Mouse (Mus musculus) MEL (cell line): ENCODE results near the gene Atp2c1. TPM values are rescaled to one million over a fixed set of nuclear protein-coding genes. Genes with fewer than 3 reads are reported as not detected.

Experiments
- DNase-seq: peaks from one replicate; pipeline ENCODE4 v3.0.0; 2011; ENCODE audit warnings: low read depth, low spot score
- H3K27ac ChIP-seq: 2 replicates; pipeline ENCODE4 v1.5.1; 2012; ENCODE audit warnings: low read depth, mild to moderate bottlenecking, control low read depth, low read length, moderate library complexity; ENCODE audit not compliant: control insufficient read depth
- H3K27me3 ChIP-seq, 2 experiments: fragments of 150-350 bp in 1 of 2; sonication (generic) in 1 of 2; 2 replicates each; pipeline ENCODE4 v1.6.1; 2012; ENCODE audit warnings: low read length in 2 of 2, mild to moderate bottlenecking in 2 of 2, improper control_type of control experiment in 1 of 2, moderate library complexity in 1 of 2; ENCODE audit not compliant: insufficient read depth in 2 of 2, control insufficient read depth in 1 of 2
- H3K36me3 ChIP-seq, 2 experiments: 2 replicates each; pipeline ENCODE4 v1.6.1; 2012 to 2014; ENCODE audit warnings: low read length in 2 of 2, improper control_type of control experiment in 1 of 2, inconsistent platforms in 1 of 2, mild to moderate bottlenecking in 1 of 2; ENCODE audit not compliant: insufficient read depth in 2 of 2, control insufficient read depth in 1 of 2
- H3K4me1 ChIP-seq, 2 experiments: fragments of 150-350 bp in 1 of 2; sonication (generic) in 1 of 2; 2 replicates each; pipeline ENCODE4 v1.6.1; 2012; ENCODE audit warnings: low read length in 2 of 2, improper control_type of control experiment in 1 of 2, mild to moderate bottlenecking in 1 of 2; ENCODE audit not compliant: insufficient read depth in 2 of 2, control insufficient read depth in 1 of 2
- H3K4me3 ChIP-seq, 2 experiments: fragments of 150-350 bp in 1 of 2; sonication (generic) in 1 of 2; 2 replicates each; pipeline ENCODE4 v1.5.1; 2012; ENCODE audit warnings: low read depth in 2 of 2, low read length in 2 of 2, mild to moderate bottlenecking in 2 of 2, moderate library complexity in 2 of 2, control low read depth in 1 of 2, improper control_type of control experiment in 1 of 2; ENCODE audit not compliant: control insufficient read depth in 1 of 2, insufficient read depth in 1 of 2
- H3K79me2 ChIP-seq: 2 replicates; pipeline ENCODE4 v1.6.1; 2012; ENCODE audit warnings: mild to moderate bottlenecking, low read length, moderate library complexity; ENCODE audit not compliant: control insufficient read depth, poor library complexity, insufficient read depth
- H3K9ac ChIP-seq: 2 replicates; pipeline ENCODE4 v1.6.1; 2012; ENCODE audit warnings: low read depth, mild to moderate bottlenecking, control low read depth, low read length, moderate library complexity; ENCODE audit not compliant: control insufficient read depth, poor library complexity, severe bottlenecking
- H3K9me3 ChIP-seq: fragments of 150-350 bp; sonication (generic); replicated peaks from 2 replicates; pipeline ENCODE4 v1.6.1; 2012; ENCODE audit warnings: mild to moderate bottlenecking, low read length, improper control_type of control experiment, moderate library complexity; ENCODE audit not compliant: insufficient read depth
- CTCF ChIP-seq, 3 experiments: IDR thresholded peaks in 2 of 3; conservative IDR thresholded peaks in 1 of 3; 2 replicates each; pipeline ENCODE4 v1.5.1; 2011 to 2012; ENCODE audit warnings: low read length in 3 of 3, low read depth in 2 of 3, mild to moderate bottlenecking in 2 of 3, improper control_type of control experiment in 1 of 3, inconsistent platforms in 1 of 3, mixed read lengths in 1 of 3, moderate library complexity in 1 of 3; ENCODE audit not compliant: control insufficient read depth in 1 of 3, insufficient read depth in 1 of 3, poor library complexity in 1 of 3, severe bottlenecking in 1 of 3
- ELF1 ChIP-seq: IDR thresholded peaks from 2 replicates; pipeline ENCODE4 v1.6.1; 2014; ENCODE audit warnings: low read depth, mild to moderate bottlenecking, inconsistent platforms, low read length, improper control_type of control experiment, moderate library complexity
- EP300 ChIP-seq, 2 experiments: IDR thresholded peaks; 2 replicates each; pipeline ENCODE4 v1.6.1; 2011; ENCODE audit warnings: improper control_type of control experiment in 2 of 2, low read length in 2 of 2, low read depth in 1 of 2, mild to moderate bottlenecking in 1 of 2
- ETS1 ChIP-seq: IDR thresholded peaks from 2 replicates; pipeline ENCODE4 v1.6.1; 2012; ENCODE audit warnings: low read depth, mild to moderate bottlenecking, inconsistent platforms, low read length, improper control_type of control experiment, moderate library complexity
- GATA1 ChIP-seq: IDR thresholded peaks from 2 replicates; pipeline ENCODE4 v1.6.1; 2011; ENCODE audit warnings: low read depth, low read length, improper control_type of control experiment
- HCFC1 ChIP-seq: IDR thresholded peaks from 2 replicates; pipeline ENCODE4 v1.6.1; 2012; ENCODE audit warnings: low read depth, mild to moderate bottlenecking, inconsistent platforms, low read length, improper control_type of control experiment, moderate library complexity
- JUND ChIP-seq: IDR thresholded peaks from 2 replicates; pipeline ENCODE4 v1.6.1; 2011; ENCODE audit warnings: low read depth, mild to moderate bottlenecking, improper control_type of control experiment, low read length
- KAT2A ChIP-seq: conservative IDR thresholded peaks from 2 replicates; pipeline ENCODE4 v1.6.1; 2012; ENCODE audit warnings: low read depth, low read length, improper control_type of control experiment, inconsistent platforms
- MEF2A ChIP-seq: IDR thresholded peaks from 2 replicates; pipeline ENCODE4 v1.6.1; 2014; ENCODE audit warnings: low read depth, mild to moderate bottlenecking, inconsistent platforms, low read length, improper control_type of control experiment; ENCODE audit not compliant: poor library complexity, insufficient replicate concordance, severe bottlenecking; ENCODE audit errors: extremely low read depth
- MYB ChIP-seq: IDR thresholded peaks from 2 replicates; pipeline ENCODE4 v1.6.1; 2011; ENCODE audit warnings: mild to moderate bottlenecking, low read depth, low read length, improper control_type of control experiment
- NELFE ChIP-seq: IDR thresholded peaks from 2 replicates; pipeline ENCODE4 v1.6.1; 2011; ENCODE audit warnings: low read depth, low read length, improper control_type of control experiment
- SIN3A ChIP-seq: IDR thresholded peaks from 2 replicates; pipeline ENCODE4 v1.6.1; 2012; ENCODE audit warnings: low read length, improper control_type of control experiment, inconsistent platforms
- TCF12 ChIP-seq: IDR thresholded peaks from 2 replicates; pipeline ENCODE4 v1.6.1; 2014; ENCODE audit warnings: low read depth, mild to moderate bottlenecking, inconsistent platforms, low read length, improper control_type of control experiment, moderate library complexity
- ZMIZ1 ChIP-seq: IDR thresholded peaks from 2 replicates; pipeline ENCODE4 v1.6.1; 2012; ENCODE audit warnings: low read depth, mild to moderate bottlenecking, inconsistent platforms, low read length, improper control_type of control experiment, moderate library complexity
- polyA plus RNA-seq, 2 experiments: library from polyadenylated mRNA; stranded (reverse) in 1 of 2; unstranded in 1 of 2; fragments of >175 nt in 1 of 2; fragments of >200 nt in 1 of 2; gene quantifications; 2 replicates each; pipeline versions ENCODE4 v1.2.1 to v1.2.4; 2012; ENCODE audit warnings: low replicate concordance in 2 of 2, low read depth in 1 of 2; ENCODE audit not compliant: insufficient read length in 2 of 2, insufficient read depth in 1 of 2, missing spikeins in 1 of 2
- total RNA-seq: library from RNA; depleted of rRNA; stranded (reverse); fragments of 300-350 nt; gene quantifications from 2 replicates; pipeline ENCODE4 v1.2.3, GENCODE M21; 2012

Atp2c1 gene
- total and polyA plus RNA-seq, 3 experiments = 32.7 to 33.6 TPM; not detected in 1

GRCm38 (mm10) chr9:105549096-105549495 lies 22.0 kb upstream of the Atp2c1 start:
- no peaks in the 10 kb centered on the region for H3K27me3 ChIP-seq
- TF ChIP-seq NELFE = no peak
- no peak for TF ChIP-seq MEF2A
- TF ChIP-seq EP300 (IDR thresholded peaks at IDR 0.05; ENCODE audit: low read depth in 1 of 2, low read length in 2 of 2) = no peak
- no peak for TF ChIP-seq ETS1
- TF ChIP-seq CTCF (IDR thresholded peaks at IDR 0.05 in 2 of 3, conservative IDR thresholded peaks at IDR 0.05 in 1 of 3; ENCODE audit: control insufficient read depth in 1 of 3, insufficient read depth in 1 of 3, low read depth in 2 of 3, low read length in 3 of 3, poor library complexity in 1 of 3, severe bottlenecking in 1 of 3) = no peak
- no peaks in the 10 kb centered on the region for H3K9me3 ChIP-seq
- no peak overlapping the region for H3K4me3 ChIP-seq
- no peak overlapping the region for H3K27ac ChIP-seq
- DNase-seq = no peak
- H3K4me1 ChIP-seq = no peaks in the 10 kb centered on the region
- H3K36me3 ChIP-seq = no peaks in the 10 kb centered on the region
- H3K9ac ChIP-seq = no peak overlapping the region
- no peaks in the 10 kb centered on the region for H3K79me2 ChIP-seq

- H3K9ac ChIP-seq = no peak overlapping the region
- no peaks in the 10 kb centered on the region for H3K4me1 ChIP-seq
- H3K27me3 ChIP-seq = peaks cover 0 to 1% of the 10 kb centered on the region in 2 experiments; a peak in 1 of 4 replicates
- H3K4me3 ChIP-seq = no peak overlapping the region
- H3K27ac ChIP-seq = no peak overlapping the region
- no peak for TF ChIP-seq NELFE
- TF ChIP-seq KAT2A = no peak
- TF ChIP-seq MYB = no peak
- TF ChIP-seq JUND = no peak
- TF ChIP-seq ZMIZ1 = no peak
- no peak for TF ChIP-seq SIN3A
- TF ChIP-seq GATA1 = no peak
- no peak for TF ChIP-seq ELF1
- no peak for TF ChIP-seq CTCF (IDR thresholded peaks at IDR 0.05 in 2 of 3, conservative IDR thresholded peaks at IDR 0.05 in 1 of 3; ENCODE audit: control insufficient read depth in 1 of 3, insufficient read depth in 1 of 3, low read depth in 2 of 3, low read length in 3 of 3, poor library complexity in 1 of 3, severe bottlenecking in 1 of 3)
- no peak for TF ChIP-seq HCFC1
- TF ChIP-seq TCF12 = no peak
- TF ChIP-seq, all 39 proteins: peak for 0
- no peak for DNase-seq
- no peaks in the 10 kb centered on the region for H3K36me3 ChIP-seq
- no peaks in the 10 kb centered on the region for H3K79me2 ChIP-seq
- no peaks in the 10 kb centered on the region for H3K9me3 ChIP-seq
These were observed 17.1 kb upstream of the Atp2c1 start for GRCm38 (mm10) chr9:105544013-105544750.
